Mouse (Mus musculus): Measurements from ENCODE around the gene Elavl2. TPM values are rescaled to one million over a fixed set of nuclear protein-coding genes. Genes with fewer than 3 reads are reported as not detected.

Gene Elavl2
- polyA plus RNA-seq, 1 experiment from 2014 or later, result 3.2 TPM

GRCm38 (mm10) chr4:91310801-91311200 is 89.8 kb downstream of the Elavl2 start:
- ATAC-seq (ENCODE audit: insufficient number of reproducible peaks, insufficient read depth, low FRiP score, low read depth), result no peak
- 81% methylated on average over 1 of the region's 1 CpGs for WGBS
- H3K36me3 ChIP-seq (ENCODE audit: control insufficient read depth, insufficient read depth, low read length), result no peaks in the 10 kb centered on the region
- H3K27ac ChIP-seq (replicated peaks in 1 of 2; ENCODE audit: control insufficient read depth in 1 of 2, insufficient read depth in 1 of 2, low read depth in 2 of 2, low read length in 2 of 2), result no peak overlapping the region
- no peaks in the 10 kb centered on the region for H3K27me3 ChIP-seq (ENCODE audit: control insufficient read depth, insufficient read depth, low read length)
- H3K9me3 ChIP-seq (ENCODE audit: control insufficient read depth, low read length), result no peaks in the 10 kb centered on the region
- no peak overlapping the region for H3K4me3 ChIP-seq (ENCODE audit: control insufficient read depth in 1 of 2, insufficient read depth in 1 of 2, low read depth in 1 of 2, low read length in 2 of 2)
- H3K4me2 ChIP-seq (ENCODE audit: low read length), result no peak overlapping the region
- H3K4me1 ChIP-seq (ENCODE audit: control insufficient read depth in 2 of 2, insufficient read depth in 2 of 2, low read length in 2 of 2), result peaks cover 0 to 7% of the 10 kb centered on the region in 2 experiments; a peak in 2 of 4 replicates
- H3K9ac ChIP-seq (ENCODE audit: low read length), result no peak overlapping the region

GRCm38 (mm10) chr4:91297706-91298105 is 102.9 kb downstream of the Elavl2 start:
- no peak overlapping the region for H3K4me3 ChIP-seq (ENCODE audit: control insufficient read depth in 1 of 2, insufficient read depth in 1 of 2, low read depth in 1 of 2, low read length in 2 of 2)
- no peak overlapping the region for H3K27ac ChIP-seq (replicated peaks in 1 of 2; ENCODE audit: control insufficient read depth in 1 of 2, insufficient read depth in 1 of 2, low read depth in 2 of 2, low read length in 2 of 2)
- H3K36me3 ChIP-seq (ENCODE audit: control insufficient read depth, insufficient read depth, low read length), result no peaks in the 10 kb centered on the region
- H3K4me1 ChIP-seq (ENCODE audit: control insufficient read depth in 2 of 2, insufficient read depth in 2 of 2, low read length in 2 of 2), result peaks cover 0 to 9% of the 10 kb centered on the region in 2 experiments; a peak in 2 of 4 replicates
- H3K27me3 ChIP-seq (ENCODE audit: control insufficient read depth, insufficient read depth, low read length), result no peaks in the 10 kb centered on the region
- ATAC-seq (ENCODE audit: insufficient number of reproducible peaks, insufficient read depth, low FRiP score, low read depth), result no peak
- no peaks in the 10 kb centered on the region for H3K9me3 ChIP-seq (ENCODE audit: control insufficient read depth, low read length)
- no peak overlapping the region for H3K4me2 ChIP-seq (ENCODE audit: low read length)
- no peak overlapping the region for H3K9ac ChIP-seq (ENCODE audit: low read length)

GRCm38 (mm10) chr4:91295317-91295716 is 105.3 kb downstream of the Elavl2 start:
- Histone ChIP-seq H3K27ac (replicated peaks in 1 of 2; ENCODE audit: control insufficient read depth in 1 of 2, insufficient read depth in 1 of 2, low read depth in 2 of 2, low read length in 2 of 2) (no peak overlapping the region), H3K27me3 (ENCODE audit: control insufficient read depth, insufficient read depth, low read length) (no peaks in the 10 kb centered on the region), H3K36me3 (ENCODE audit: control insufficient read depth, insufficient read depth, low read length) (no peaks in the 10 kb centered on the region), H3K9me3 (ENCODE audit: control insufficient read depth, low read length) (no peaks in the 10 kb centered on the region), H3K9ac (ENCODE audit: low read length) (no peak overlapping the region), H3K4me2 (ENCODE audit: low read length) (no peak overlapping the region), H3K4me3 (ENCODE audit: control insufficient read depth in 1 of 2, insufficient read depth in 1 of 2, low read depth in 1 of 2, low read length in 2 of 2) (no peak overlapping the region), H3K4me1 (ENCODE audit: control insufficient read depth in 2 of 2, insufficient read depth in 2 of 2, low read length in 2 of 2) (peaks cover 0 to 9% of the 10 kb centered on the region in 2 experiments; a peak in 2 of 4 replicates)
- 24% methylated on average over 4 of the region's 4 CpGs for WGBS
- ATAC-seq (ENCODE audit: insufficient number of reproducible peaks, insufficient read depth, low FRiP score, low read depth), result peak; percentile 69; the same call in 1 of the 2 replicates

- Histone ChIP-seq H3K4me3 (ENCODE audit: control insufficient read depth in 1 of 2, insufficient read depth in 1 of 2, low read depth in 1 of 2, low read length in 2 of 2) (no peak overlapping the region), H3K9ac (ENCODE audit: low read length) (no peak overlapping the region), H3K27me3 (ENCODE audit: control insufficient read depth, insufficient read depth, low read length) (no peaks in the 10 kb centered on the region), H3K36me3 (ENCODE audit: control insufficient read depth, insufficient read depth, low read length) (no peaks in the 10 kb centered on the region), H3K4me2 (ENCODE audit: low read length) (no peak overlapping the region), H3K27ac (replicated peaks in 1 of 2; ENCODE audit: control insufficient read depth in 1 of 2, insufficient read depth in 1 of 2, low read depth in 2 of 2, low read length in 2 of 2) (no peak overlapping the region), H3K4me1 (ENCODE audit: control insufficient read depth in 2 of 2, insufficient read depth in 2 of 2, low read length in 2 of 2) (peaks cover 2 to 5% of the 10 kb centered on the region in 2 experiments; a peak in 2 of 4 replicates), H3K9me3 (ENCODE audit: control insufficient read depth, low read length) (no peaks in the 10 kb centered on the region)
- ATAC-seq (ENCODE audit: insufficient number of reproducible peaks, insufficient read depth, low FRiP score, low read depth), result no peak
- WGBS, result 77% methylated on average over 1 of the region's 1 CpGs
Observed at GRCm38 (mm10) chr4:91291526-91291925, 109.1 kb downstream of the Elavl2 start.

GRCm38 (mm10) chr4:91290373-91290772 is 110.2 kb downstream of the Elavl2 start:
- H3K27ac ChIP-seq (replicated peaks in 1 of 2; ENCODE audit: control insufficient read depth in 1 of 2, insufficient read depth in 1 of 2, low read depth in 2 of 2, low read length in 2 of 2), result no peak overlapping the region
- 71% methylated on average over 1 of the region's 1 CpGs for WGBS
- H3K9me3 ChIP-seq (ENCODE audit: control insufficient read depth, low read length), result no peaks in the 10 kb centered on the region
- peaks cover 2 to 5% of the 10 kb centered on the region in 2 experiments; a peak in 2 of 4 replicates for H3K4me1 ChIP-seq (ENCODE audit: control insufficient read depth in 2 of 2, insufficient read depth in 2 of 2, low read length in 2 of 2)
- ATAC-seq (ENCODE audit: insufficient number of reproducible peaks, insufficient read depth, low FRiP score, low read depth), result no peak
- H3K27me3 ChIP-seq (ENCODE audit: control insufficient read depth, insufficient read depth, low read length), result no peaks in the 10 kb centered on the region
- no peak overlapping the region for H3K4me3 ChIP-seq (ENCODE audit: control insufficient read depth in 1 of 2, insufficient read depth in 1 of 2, low read depth in 1 of 2, low read length in 2 of 2)
- H3K36me3 ChIP-seq (ENCODE audit: control insufficient read depth, insufficient read depth, low read length), result no peaks in the 10 kb centered on the region
- no peak overlapping the region for H3K9ac ChIP-seq (ENCODE audit: low read length)
- H3K4me2 ChIP-seq (ENCODE audit: low read length), result no peak overlapping the region

- ATAC-seq (ENCODE audit: insufficient number of reproducible peaks, insufficient read depth, low FRiP score, low read depth), result no peak
- H3K9me3 ChIP-seq (ENCODE audit: control insufficient read depth, low read length), result no peaks in the 10 kb centered on the region
- 65% methylated on average over 1 of the region's 1 CpGs for WGBS
- peaks cover 2 to 5% of the 10 kb centered on the region in 2 experiments; a peak in 2 of 4 replicates for H3K4me1 ChIP-seq (ENCODE audit: control insufficient read depth in 2 of 2, insufficient read depth in 2 of 2, low read length in 2 of 2)
- H3K36me3 ChIP-seq (ENCODE audit: control insufficient read depth, insufficient read depth, low read length), result no peaks in the 10 kb centered on the region
- no peak overlapping the region for H3K4me2 ChIP-seq (ENCODE audit: low read length)
- H3K27me3 ChIP-seq (ENCODE audit: control insufficient read depth, insufficient read depth, low read length), result no peaks in the 10 kb centered on the region
- no peak overlapping the region for H3K27ac ChIP-seq (replicated peaks in 1 of 2; ENCODE audit: control insufficient read depth in 1 of 2, insufficient read depth in 1 of 2, low read depth in 2 of 2, low read length in 2 of 2)
- H3K4me3 ChIP-seq (ENCODE audit: control insufficient read depth in 1 of 2, insufficient read depth in 1 of 2, low read depth in 1 of 2, low read length in 2 of 2), result no peak overlapping the region
- no peak overlapping the region for H3K9ac ChIP-seq (ENCODE audit: low read length)
Observed at GRCm38 (mm10) chr4:91289151-91289550, 111.4 kb downstream of the Elavl2 start.

- H3K9ac ChIP-seq (ENCODE audit: low read length), result no peak overlapping the region
Observed at GRCm38 (mm10) chr4:91268390-91268789, 132.2 kb downstream of the Elavl2 start.

GRCm38 (mm10) chr4:91263733-91264440 is 136.7 kb downstream of the Elavl2 start:
- Histone ChIP-seq H3K36me3 (ENCODE audit: control insufficient read depth, insufficient read depth, low read length) (no peaks in the 10 kb centered on the region), H3K9me3 (ENCODE audit: control insufficient read depth, low read length) (no peaks in the 10 kb centered on the region), H3K4me1 (ENCODE audit: control insufficient read depth in 2 of 2, insufficient read depth in 2 of 2, low read length in 2 of 2) (no peaks in the 10 kb centered on the region), H3K27ac (replicated peaks in 1 of 2; ENCODE audit: control insufficient read depth in 1 of 2, insufficient read depth in 1 of 2, low read depth in 2 of 2, low read length in 2 of 2) (no peak overlapping the region), H3K4me2 (ENCODE audit: low read length) (no peak overlapping the region), H3K27me3 (ENCODE audit: control insufficient read depth, insufficient read depth, low read length) (no peaks in the 10 kb centered on the region), H3K4me3 (ENCODE audit: control insufficient read depth in 1 of 2, insufficient read depth in 1 of 2, low read depth in 1 of 2, low read length in 2 of 2) (no peak overlapping the region), H3K9ac (ENCODE audit: low read length) (no peak overlapping the region)
- no peak for ATAC-seq (ENCODE audit: insufficient number of reproducible peaks, insufficient read depth, low FRiP score, low read depth)
- WGBS, result 82% methylated on average over 19 of the region's 19 CpGs

More at GRCm38 (mm10) chr4:91268390-91268789, 132.2 kb downstream of the Elavl2 start:
- no peak overlapping the region for H3K4me3 ChIP-seq (ENCODE audit: control insufficient read depth in 1 of 2, insufficient read depth in 1 of 2, low read depth in 1 of 2, low read length in 2 of 2)
- H3K4me1 ChIP-seq (ENCODE audit: control insufficient read depth in 2 of 2, insufficient read depth in 2 of 2, low read length in 2 of 2), result no peaks in the 10 kb centered on the region
- no peaks in the 10 kb centered on the region for H3K36me3 ChIP-seq (ENCODE audit: control insufficient read depth, insufficient read depth, low read length)
- H3K9me3 ChIP-seq (ENCODE audit: control insufficient read depth, low read length), result no peaks in the 10 kb centered on the region
- no peak overlapping the region for H3K27ac ChIP-seq (replicated peaks in 1 of 2; ENCODE audit: control insufficient read depth in 1 of 2, insufficient read depth in 1 of 2, low read depth in 2 of 2, low read length in 2 of 2)
- WGBS, result 89% methylated on average over 1 of the region's 1 CpGs
- H3K27me3 ChIP-seq (ENCODE audit: control insufficient read depth, insufficient read depth, low read length), result no peaks in the 10 kb centered on the region
- no peak overlapping the region for H3K4me2 ChIP-seq (ENCODE audit: low read length)
- ATAC-seq (ENCODE audit: insufficient number of reproducible peaks, insufficient read depth, low FRiP score, low read depth), result no peak

Measured in heart, embryonic 14.5 days (tissue).